Mouse (Mus musculus) gonadal fat pad, adult 2 months (tissue): ENCODE measurements around the gene Nln. TPM values are rescaled to one million over a fixed set of nuclear protein-coding genes. Genes with fewer than 3 reads are reported as not detected.

Source experiments
- DNase-seq: peaks from one replicate; pipeline ENCODE4 v3.0.0-alpha.2; 2012; ENCODE audit warnings: low read depth
- polyA plus RNA-seq: library from polyadenylated mRNA; depleted of rRNA; stranded (reverse); fragments of >200 nt; gene quantifications from 2 replicates; pipeline ENCODE4 v1.2.3, GENCODE M21; 2012

Gene Nln
- polyA plus RNA-seq, 1 experiment = 14.3 TPM

GRCm38 (mm10) chr13:104095955-104096354, 13.5 kb downstream of the Nln start:
- no peak for DNase-seq

DNA sequence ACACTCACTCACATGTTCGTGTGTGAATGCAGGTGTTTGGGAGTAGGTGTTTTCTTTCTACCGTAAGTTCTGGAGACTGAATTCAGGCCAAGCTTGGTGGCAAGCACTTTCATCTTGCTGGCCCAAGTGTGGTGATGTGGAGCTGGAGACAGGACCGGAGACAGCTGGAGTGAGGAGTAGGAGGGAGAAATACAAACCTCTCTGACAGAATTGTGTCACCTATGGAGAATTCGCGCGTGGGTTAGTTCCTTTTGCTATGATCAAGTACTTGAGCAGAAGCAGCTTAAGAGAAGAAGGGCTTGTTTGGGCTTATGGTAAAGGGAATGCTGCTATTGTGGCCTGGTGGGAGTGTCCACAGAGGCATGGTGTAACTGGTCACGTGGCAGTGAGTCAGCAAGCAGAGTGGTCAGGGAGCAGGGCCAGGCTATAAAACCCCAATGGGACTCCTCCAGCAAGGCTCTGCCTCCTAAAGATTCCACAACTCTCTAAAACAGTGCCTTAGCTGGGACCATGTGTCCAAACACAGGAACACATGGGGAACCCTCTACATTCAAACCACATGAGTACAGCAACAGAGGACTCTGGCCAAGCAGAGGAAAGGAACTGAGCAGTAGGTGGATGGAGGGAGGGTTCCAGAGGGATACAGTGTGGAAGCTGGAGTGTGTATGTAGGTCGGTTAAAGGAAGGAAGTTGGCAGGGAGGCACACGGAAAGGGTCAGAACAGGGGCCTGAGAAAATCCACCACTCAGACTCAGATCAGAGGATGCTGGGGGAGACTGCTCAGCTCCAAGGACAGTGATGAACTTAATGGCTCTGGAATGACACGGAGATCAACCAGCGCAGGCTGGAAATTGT, 14.7 kb downstream of the Nln start:
- no peak for DNase-seq

- no peak for DNase-seq
Observed at GRCm38 (mm10) chr13:104091734-104092133, 17.7 kb downstream of the Nln start.

- DNase-seq = no peak
Observed at GRCm38 (mm10) chr13:104089387-104089786, 20.0 kb downstream of the Nln start.

DNA sequence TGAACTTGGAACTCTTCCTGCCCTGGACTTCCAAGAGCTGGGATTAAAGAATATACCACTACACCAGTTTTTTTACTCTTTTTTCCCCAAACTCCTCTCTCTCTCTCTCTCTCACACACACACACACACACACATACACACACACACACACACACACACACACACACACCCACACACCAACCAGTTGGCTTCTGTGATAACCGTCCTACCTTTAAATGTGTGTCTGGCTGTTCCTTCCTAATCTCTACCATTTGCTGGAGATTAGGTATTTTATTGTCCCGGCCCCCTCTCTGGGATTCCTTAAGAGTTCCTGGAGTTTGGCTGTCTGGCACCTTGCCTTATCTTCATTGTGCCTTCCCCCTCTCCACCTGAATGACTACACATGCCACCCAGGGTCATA, 24.8 kb downstream of the Nln start:
- no peak for DNase-seq

- no peak for DNase-seq
Observed at GRCm38 (mm10) chr13:104082504-104082903, 26.9 kb downstream of the Nln start.

DNA sequence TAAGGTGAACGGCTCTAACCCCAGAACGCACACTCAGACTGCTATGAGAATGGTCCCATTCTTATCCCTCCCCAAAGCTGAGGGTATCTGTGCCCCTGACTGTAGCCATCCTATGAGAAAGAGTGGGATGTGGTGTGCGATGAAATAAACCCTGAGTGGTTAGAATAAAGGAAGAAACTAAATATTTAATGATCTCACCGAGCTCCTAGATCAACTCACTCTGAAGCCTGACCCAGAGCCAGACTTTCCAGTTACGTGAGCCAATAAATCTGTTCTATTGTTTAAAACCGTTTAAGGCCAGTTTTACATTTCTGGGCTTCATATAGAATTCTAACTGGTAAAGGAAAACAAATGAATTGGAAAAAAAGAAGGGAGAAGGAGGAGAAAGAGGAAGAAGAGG, 32.4 kb downstream of the Nln start:
- no peak for DNase-seq

- no peak for DNase-seq
Observed at GRCm38 (mm10) chr13:104074731-104075130, 34.7 kb downstream of the Nln start.

- no peak for DNase-seq
Observed at GRCm38 (mm10) chr13:104074230-104074629, 35.2 kb downstream of the Nln start.

- no peak for DNase-seq
Observed at GRCm38 (mm10) chr13:104072351-104072750, 37.1 kb downstream of the Nln start.

GRCm38 (mm10) chr13:104070703-104071102, 38.7 kb downstream of the Nln start:
- no peak for DNase-seq

- no peak for DNase-seq
Observed at GRCm38 (mm10) chr13:104069216-104069615, 40.2 kb downstream of the Nln start.

DNA sequence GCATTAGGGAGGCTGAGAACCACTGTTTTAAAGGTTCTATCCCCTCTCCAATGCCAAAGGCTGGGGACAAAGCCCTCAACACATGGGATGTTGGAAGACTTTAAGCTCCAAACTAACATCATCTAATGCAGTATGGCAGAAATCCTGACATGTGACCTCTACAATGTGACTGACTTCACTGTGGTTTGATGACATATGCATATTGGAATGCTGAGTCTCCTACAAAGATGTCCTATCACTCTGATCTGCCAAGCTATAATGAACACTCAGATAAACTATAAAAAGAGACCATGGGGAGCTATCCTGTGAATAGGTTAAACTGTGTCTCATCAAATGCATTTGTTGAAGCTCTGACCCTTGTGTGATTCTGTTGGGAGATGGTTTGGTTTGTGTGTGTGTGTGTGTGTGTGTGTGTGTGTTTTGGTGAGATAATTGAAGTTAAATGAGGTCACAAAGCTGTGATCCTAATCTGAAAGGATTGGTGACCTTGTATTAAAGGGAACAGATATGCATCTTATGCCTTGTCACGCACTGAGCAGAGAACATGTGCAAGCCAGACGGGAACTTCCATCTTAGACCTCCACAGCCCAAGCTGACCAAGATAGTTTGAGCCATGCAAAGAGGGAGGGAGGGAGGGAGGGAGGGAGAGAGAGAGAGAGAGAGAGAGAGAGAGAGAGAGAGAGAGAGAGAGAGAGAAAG, 43.6 kb downstream of the Nln start:
- DNase-seq = no peak

DNA sequence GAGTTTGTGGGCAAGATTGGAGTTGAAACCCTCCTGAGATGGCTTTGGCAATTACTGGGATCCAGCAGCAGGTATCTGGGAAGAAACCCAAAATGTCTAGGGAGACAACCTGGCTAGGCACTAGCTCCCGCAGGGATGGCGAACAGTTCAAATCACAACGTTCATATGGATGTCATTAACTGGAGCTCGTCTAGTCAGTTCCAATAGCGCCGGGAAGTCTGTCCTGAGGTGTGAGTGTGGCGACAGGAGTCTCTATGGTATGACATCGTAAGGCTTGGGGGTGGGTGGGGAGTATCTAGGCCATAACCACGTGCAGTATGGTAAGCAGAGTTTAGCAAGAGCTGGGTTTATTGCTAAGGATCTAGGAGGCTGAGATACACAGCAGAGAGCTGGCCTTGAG, 46.4 kb downstream of the Nln start:
- DNase-seq = no peak

GRCm38 (mm10) chr13:104061975-104062750, 47.3 kb downstream of the Nln start:
- DNase-seq = no peak

DNA sequence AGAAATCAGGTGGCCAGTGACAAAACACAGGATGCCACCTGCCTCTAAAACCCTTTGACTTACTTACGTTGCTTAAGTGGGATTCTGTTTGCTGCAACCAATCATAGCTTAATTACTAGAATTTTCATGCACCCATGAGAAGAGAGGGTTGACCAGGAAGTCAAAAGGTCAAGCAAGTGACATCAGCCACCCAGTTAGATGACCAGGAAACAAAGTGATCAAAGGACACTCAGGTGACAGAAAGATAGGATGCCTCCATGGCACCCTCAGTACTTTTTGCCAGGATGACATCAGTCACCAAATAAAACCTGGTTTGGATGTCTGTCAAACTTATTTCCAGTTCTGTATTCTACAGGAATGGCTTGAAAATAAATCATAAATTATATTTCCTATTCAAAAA, 49.2 kb downstream of the Nln start:
- DNase-seq = no peak

GRCm38 (mm10) chr13:104059536-104059935, 49.9 kb downstream of the Nln start:
- no peak for DNase-seq

DNA sequence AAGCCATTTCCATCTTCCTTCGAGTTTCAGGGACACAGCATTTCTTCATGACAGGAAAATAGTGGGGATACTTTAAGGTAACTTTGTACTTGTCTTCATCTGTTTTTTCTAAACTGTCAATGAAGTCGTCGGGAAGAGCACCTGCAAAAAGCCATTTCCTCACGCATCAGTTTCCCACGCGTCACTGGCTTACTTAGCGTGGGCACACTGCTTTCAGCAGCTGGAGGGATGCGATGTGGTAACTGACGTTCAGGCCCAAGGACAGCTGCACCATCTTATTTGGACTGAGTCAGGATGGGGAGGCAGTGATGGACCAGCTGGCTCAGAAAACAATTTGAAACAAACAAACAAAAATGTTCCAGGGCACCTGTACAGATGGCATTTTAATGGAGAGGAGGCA, 50.7 kb downstream of the Nln start:
- DNase-seq = no peak

DNA sequence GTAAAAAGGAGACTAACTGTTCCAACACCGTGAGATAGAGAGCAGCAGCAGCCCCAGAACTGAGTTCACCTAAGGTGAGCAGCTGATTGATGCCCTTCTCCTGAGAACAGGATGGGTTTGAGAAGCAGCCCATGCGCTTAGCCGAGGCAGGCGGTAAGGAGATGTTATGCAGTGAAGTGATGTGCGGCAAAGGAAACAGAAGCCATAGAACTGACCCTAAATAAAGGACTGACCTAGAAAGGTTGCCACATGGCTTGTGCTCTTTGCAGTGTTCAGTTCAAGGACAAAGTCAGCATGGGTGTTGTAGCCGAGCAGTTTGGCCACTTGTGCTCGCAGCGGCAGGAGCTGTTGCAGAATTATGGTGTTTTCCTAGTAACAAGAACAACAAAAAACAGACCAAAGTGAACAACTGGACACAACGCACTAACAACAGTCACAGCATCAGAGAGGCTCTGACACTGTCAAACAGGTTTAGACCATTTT, 57.1 kb downstream of the Nln start:
- DNase-seq = no peak

DNA sequence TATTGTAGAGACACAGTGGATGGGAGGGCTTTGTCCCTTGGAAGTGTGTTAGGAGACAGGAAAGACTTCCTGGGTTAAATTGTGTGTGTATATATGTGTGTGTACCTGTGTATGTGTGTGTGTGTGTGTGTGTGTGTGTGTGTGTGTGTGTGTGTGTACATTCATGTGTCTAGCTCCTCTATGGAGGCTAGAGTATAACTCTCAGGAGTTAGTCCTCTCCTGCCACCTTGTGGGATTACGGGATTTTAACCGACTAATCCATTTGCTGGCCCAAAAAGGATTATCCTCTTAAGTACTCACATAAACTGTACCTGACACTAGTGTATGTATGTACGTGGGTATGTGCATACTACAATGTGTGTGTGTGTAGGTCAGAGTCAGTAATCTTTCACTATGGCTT, 60.6 kb downstream of the Nln start:
- no peak for DNase-seq

DNA sequence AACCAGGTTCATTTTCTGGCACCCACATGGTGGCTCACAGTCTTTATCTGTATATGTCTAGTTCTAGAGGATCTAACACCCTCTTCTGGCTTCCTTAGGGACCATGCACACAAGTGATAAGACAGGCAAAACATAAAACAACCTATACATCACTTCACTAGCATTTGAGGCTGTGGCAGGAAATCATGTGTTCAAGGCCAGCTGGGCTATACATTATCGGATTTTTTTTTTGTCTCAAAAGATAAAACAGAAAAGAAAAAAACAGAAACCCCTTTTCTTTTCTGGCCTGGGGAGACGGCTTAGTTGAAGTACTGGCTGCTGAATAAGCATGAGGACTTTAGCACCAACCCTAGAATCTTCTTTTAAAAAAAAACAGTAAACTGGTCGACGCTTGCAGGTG, 64.3 kb downstream of the Nln start:
- no peak for DNase-seq

- DNase-seq = no peak
Observed at GRCm38 (mm10) chr13:104044332-104044731, 65.1 kb downstream of the Nln start.
